Mouse (Mus musculus) A20 (cell line): Measurements from ENCODE around the gene Plet1.

Source experiments
- DNase-seq: peaks from one replicate; pipeline ENCODE4 v3.0.0-alpha.2; 2011; ENCODE audit warnings: low read depth, low spot score

Gene Plet1

DNA sequence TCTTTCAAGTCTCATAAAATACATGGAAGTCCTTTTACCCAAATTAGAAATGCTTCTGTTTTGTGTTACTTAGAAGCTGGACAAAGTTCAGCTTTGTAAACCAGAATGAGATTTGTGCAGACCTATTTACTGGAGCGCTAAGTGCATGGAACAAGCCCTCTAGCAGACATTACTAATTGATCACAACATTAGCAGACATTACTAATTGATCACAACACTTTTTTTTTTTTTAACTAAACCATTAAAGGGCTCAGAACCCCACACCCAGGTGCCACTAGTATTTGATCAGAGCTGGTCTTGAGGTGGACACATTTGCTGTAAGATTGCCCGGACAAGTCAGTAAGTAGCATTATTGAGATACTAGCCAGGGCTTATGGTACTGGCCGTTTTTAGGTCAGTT is 39.5 kb downstream of the Plet1 start:
- no peak for DNase-seq

DNA sequence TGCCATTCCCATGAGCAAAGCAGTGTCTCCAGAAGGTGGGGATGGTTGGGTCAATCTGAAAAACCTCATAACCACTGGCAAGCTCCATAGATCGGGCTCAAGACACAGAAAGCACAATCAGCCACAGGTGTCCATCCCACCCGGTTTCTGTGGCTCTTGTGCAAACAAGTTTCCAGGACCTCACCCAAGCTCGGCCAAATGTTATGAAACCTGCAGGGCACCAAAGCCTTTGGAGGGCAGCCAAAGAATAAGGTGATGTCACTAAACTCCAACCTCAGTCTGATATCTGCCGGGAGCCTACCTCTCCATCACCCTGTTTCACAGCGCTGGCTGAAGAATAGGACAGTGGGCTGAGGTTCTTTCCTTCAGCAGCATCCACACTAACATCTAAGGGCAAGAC is 41.6 kb downstream of the Plet1 start:
- DNase-seq = no peak

DNA sequence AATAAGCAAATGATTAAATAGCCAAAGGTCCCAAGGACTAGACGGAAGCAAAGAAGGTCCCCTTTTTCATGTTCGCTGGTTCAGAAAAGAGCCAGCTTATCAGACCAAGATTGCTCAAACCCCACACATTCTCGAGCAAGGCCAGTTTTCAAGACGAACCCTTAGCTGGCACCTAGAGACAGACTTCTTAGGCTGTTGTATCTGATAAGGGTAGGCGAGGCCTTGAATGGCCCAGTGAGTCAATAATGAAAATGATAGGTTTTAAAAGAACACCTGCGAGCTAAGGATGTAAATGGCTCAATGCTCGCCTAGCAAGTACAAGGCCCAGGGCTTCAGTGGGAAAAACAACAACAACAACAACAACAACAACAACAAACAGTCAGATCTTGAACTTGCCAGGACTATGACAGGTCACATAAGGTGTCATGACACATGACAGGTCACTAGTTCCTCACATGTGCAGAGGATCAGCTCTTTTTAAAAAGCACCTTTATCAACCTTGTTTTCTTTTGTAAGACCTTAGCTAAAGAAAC is 42.3 kb downstream of the Plet1 start:
- peak; percentile 50 for DNase-seq

DNA sequence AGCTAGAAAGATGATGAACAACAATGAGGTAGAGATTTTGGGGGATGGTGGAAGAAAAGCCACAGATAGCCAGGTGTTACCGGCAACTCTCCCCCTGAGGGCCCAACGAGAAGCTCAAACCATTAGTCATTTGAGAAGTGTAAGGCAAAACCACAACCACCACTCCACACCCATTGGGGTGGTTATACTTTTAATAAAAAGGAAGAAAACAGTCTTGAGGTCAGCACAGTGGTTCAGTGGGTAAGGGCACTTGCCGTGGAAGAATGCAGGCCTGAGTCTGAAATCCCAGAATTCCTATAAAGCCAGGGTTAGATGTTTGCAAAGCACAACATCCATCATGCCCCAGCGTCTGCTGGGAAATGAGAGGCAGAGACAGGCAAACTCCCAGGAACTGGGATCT is 43.0 kb downstream of the Plet1 start:
- peak; percentile 82 for DNase-seq

DNA sequence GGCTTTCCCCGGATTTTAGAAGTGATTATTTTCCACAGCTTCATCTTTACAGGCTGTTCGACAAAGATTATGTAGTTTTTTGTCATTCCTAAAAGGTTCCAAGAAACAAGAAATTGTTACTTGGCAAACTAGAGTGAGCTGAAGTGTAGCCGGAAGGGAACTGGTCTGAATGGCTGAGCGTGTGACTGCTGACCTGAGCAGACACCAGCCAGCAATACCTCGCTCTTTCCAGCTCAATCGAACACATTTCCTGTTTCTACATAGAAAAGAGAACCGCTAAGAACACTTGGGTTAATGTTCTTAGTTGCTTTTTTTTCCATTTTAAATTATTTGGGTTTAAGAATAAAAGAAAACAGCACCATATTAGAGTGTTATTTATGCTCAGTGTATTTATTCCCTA is 45.8 kb downstream of the Plet1 start:
- DNase-seq = peak; percentile 46

DNA sequence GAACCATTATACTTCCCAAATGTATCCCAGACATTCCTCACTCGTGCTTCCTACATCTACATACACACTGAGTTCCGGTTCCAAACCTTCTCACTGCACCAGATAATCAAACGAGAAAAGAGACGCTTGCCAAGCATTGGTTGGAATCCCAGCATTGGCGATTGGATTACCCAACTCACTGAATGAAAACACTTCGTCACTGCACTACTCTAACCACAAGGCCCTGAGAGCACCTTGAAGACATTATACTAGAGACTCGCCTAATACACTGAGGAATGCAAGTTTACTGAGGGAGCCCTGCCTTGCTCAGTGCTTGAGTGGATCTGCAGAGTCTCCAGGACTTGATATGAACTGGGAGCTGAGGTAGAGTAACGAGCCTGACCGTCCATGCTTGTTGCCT is 48.1 kb downstream of the Plet1 start:
- DNase-seq = no peak

DNA sequence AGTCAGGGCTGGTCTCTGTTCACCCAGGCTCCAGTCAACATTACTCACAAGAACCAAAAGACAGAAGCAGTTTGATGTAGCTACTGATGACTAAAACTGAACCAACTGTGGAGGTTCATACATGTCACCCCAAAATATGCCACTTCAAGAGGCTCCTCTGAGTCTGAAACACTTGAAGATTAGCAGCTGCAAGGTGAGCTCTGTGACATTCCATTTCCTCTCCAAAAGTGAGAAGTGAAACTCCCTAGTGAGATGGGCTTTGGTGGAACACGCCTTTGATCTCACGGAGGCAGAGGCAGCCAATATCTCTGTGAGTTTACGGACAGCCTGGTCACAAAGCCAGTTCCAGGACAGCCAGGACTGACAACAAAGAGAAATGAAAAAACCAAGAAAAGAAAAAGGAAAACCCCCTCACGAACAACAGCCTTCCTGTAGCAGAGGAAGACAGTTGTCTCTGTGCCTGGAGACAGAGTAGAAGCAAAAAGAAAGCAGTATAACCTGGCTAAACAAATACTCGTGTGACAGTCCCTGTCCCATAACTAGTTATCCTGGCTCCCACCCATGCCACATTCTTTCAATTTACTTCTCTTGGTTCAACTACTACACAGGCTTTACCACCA is 53.6 kb downstream of the Plet1 start:
- peak; percentile 92 for DNase-seq

DNA sequence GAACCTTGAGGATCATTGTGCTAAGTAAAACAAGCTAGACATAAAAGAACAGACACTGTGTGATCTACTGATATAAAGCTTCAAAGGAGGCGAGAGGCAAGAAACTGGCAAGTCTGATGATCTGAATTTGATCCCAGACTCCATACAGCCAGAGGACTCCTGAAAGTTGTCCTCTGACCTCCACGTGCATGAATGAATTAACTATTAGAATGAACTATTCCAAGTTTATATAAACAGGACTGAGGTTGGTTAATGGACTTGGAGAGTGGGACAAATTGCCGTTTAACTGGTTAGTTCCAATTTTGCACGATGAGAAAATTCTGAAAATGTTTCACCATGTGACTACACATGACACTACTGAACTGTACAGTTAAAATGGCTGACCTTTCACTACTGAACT is 54.6 kb downstream of the Plet1 start:
- DNase-seq = no peak

DNA sequence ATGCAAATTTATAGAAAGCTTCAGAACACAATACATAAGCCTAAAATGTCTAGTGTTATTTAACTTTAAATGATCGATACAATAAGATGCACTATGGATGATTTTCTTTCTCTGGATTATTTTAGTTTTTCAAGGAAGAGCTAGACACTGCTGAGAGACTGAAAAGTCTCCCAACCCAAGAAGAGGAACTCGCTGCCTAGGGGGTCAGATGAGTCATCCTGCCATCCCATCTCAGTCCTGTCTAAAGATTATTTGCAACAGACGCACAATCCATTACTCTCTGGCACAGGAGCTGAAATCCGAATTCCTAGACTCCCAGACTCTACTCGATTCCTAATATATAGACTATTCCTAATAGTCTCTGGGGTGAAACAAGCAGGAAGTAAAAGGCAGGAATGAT is 57.9 kb downstream of the Plet1 start:
- no peak for DNase-seq

DNA sequence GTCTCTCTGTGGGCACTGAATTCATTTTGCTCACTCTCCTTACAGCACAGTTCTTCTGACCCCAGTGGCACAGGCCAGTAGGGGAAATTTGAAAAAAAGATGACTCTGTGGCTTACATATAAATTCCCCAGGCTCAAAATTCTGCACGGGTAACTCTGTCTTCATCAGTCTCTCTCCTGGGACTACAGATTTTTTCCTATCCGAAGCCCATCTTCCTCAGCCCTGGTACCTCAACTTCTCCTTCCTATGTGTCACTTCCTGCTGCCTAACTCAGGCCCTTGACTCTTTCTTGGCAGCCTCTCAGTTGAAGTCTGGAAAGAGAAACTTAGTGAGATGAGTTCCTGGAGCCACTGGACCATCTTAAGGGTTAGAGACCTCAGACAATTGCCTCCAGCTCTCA is 59.2 kb downstream of the Plet1 start:
- DNase-seq = no peak

DNA sequence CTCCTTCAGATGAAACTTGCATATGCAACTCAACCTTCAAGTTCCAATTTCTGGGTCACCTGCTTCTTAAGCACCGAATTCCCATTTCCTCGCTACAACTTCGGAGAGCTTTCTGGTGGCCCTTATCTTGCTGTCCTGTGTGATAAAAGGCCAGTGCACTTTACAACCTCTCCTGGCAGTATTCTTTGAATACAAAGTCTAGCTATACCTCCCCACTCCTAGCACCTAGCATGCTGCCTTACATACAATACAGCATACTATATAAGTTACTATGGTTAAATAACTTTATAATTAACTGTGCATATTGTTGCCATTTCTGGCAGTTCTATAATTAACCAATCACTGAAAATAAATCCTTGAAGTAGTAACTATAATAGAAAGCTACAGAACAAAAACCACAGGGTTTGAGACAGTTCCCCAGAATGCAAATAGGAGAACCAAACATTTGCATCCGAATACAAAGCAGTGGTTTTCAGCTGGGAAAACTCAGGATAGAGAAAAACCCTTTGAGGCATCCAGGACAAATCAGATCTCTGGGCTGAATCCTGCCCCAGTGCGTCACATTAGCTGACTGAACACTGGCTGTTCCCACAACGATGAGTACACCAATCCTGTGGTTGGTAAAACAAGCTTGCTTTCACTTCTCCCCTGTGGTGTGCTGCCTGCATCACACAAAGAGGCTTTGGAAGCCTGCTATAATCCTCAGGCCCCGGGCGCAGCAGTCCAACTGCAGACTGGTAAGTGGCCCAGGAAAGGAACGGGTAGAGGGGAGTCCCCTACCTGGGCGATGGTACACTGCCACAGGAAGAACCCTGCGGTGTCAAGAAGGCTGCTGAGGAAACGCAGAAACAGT is 60.1 kb downstream of the Plet1 start, which contains the start of gene Il18:
Gene Il18, plus strand, starts transcription at position 587 of the 853 bp plus-strand sequence.
- DNase-seq = peak; percentile 73

DNA sequence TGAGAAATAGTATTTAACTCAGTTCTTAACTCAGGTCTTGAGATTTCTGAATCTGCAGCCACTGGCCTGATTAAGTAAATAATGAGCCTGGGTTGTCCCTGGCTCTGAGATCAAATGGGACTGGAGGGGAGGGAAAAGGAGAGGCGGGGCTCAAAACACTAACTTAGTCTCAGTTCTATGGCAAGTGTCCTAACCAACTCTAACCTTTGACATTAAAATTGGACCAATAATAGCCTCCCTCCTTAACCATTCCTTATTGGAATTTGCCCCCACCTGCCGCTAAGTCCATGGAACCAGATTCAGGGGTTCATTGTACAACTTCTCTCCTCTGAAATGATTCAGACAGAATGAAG is 60.7 kb downstream of the Plet1 start, which contains the start of gene Bco2:
Gene Bco2, minus strand, starts transcription at position 88 of the 353 bp plus-strand sequence.
- DNase-seq = no peak
